Mouse (Mus musculus) lung, adult 2 months (tissue): ENCODE results near the gene Ifna7.
"Not testable (repeated sequence)": the region's sequence is repeated elsewhere in the genome, so short reads cannot be mapped to it uniquely, and the experiment has no call there.

Experiments used
- CTCF ChIP-seq: fragments of 200-500 bp; IDR thresholded peaks from 2 replicates; pipeline ENCODE4 v1.5.1; 2011; ENCODE audit warnings: mild to moderate bottlenecking, low read length, control low read depth; ENCODE audit not compliant: insufficient read depth
- POLR2A ChIP-seq: fragments of 200-500 bp; IDR thresholded peaks from 2 replicates; pipeline ENCODE4 v1.6.1; 2011; ENCODE audit warnings: low read depth, mild to moderate bottlenecking, control low read depth, low read length, borderline replicate concordance; ENCODE audit errors: extremely low read depth

- TF ChIP-seq CTCF, POLR2A: not testable (repeated sequence)
Measured at GRCm38 (mm10) chr4:88781831-88782230, 34.2 kb upstream of the Ifna7 start, which contains the start of gene Ifnz.
